Mouse (Mus musculus): ENCODE measurements at regions not wholly inside any gene's neighbourhood (a gene's known extent, or its start where the extent isn't known, plus 50 kb on each side); places are given as distances from the start of the nearest gene placed in this dataset.

GRCm38 (mm10) chr4:33552856-33553255, 242.7 kb downstream of the Rngtt start:
- no peak for DNase-seq (ENCODE audit: low read depth)

GRCm38 (mm10) chr4:33554606-33555005, 244.5 kb downstream of the Rngtt start:
- no peak for DNase-seq (ENCODE audit: low read depth)

- no peak for DNase-seq (ENCODE audit: low read depth)
Measured at GRCm38 (mm10) chr4:33555231-33555933, 245.3 kb downstream of the Rngtt start.

- DNase-seq (ENCODE audit: low read depth), result no peak
Measured at GRCm38 (mm10) chr4:33555966-33556365, 245.9 kb downstream of the Rngtt start.

GRCm38 (mm10) chr4:33556661-33557540, 246.8 kb downstream of the Rngtt start:
- DNase-seq (ENCODE audit: low read depth), result peak; percentile 46

GRCm38 (mm10) chr4:33570274-33570673, 260.2 kb downstream of the Rngtt start:
- no peak for DNase-seq (ENCODE audit: low read depth)

- DNase-seq (ENCODE audit: low read depth), result no peak
Measured at GRCm38 (mm10) chr4:33571351-33571750, 261.2 kb downstream of the Rngtt start.

GRCm38 (mm10) chr4:33577631-33578030, 267.5 kb downstream of the Rngtt start:
- DNase-seq (ENCODE audit: low read depth), result no peak

- no peak for DNase-seq (ENCODE audit: low read depth)
Measured at GRCm38 (mm10) chr4:33580491-33580890, 270.4 kb downstream of the Rngtt start.

GRCm38 (mm10) chr4:33581180-33581591, 271.1 kb downstream of the Rngtt start:
- DNase-seq (ENCODE audit: low read depth), result no peak

GRCm38 (mm10) chr4:33581766-33582525, 271.8 kb downstream of the Rngtt start:
- DNase-seq (ENCODE audit: low read depth), result no peak

- no peak for DNase-seq (ENCODE audit: low read depth)
Measured at GRCm38 (mm10) chr4:33582986-33583720, 273.0 kb downstream of the Rngtt start.

- no peak for DNase-seq (ENCODE audit: low read depth)
Measured at GRCm38 (mm10) chr4:33583979-33584907, 274.1 kb downstream of the Rngtt start.

- DNase-seq (ENCODE audit: low read depth), result no peak
Measured at GRCm38 (mm10) chr4:33585821-33586220, 275.7 kb downstream of the Rngtt start.

- no peak for DNase-seq (ENCODE audit: low read depth)
Measured at GRCm38 (mm10) chr4:33586290-33586614, 276.1 kb downstream of the Rngtt start.

GRCm38 (mm10) chr4:33586615-33587451, 276.7 kb downstream of the Rngtt start:
- peak; percentile 51 for DNase-seq (ENCODE audit: low read depth)

- DNase-seq (ENCODE audit: low read depth), result no peak
Measured at GRCm38 (mm10) chr4:33587666-33588065, 277.6 kb downstream of the Rngtt start.

GRCm38 (mm10) chr4:33588127-33588526, 278.0 kb downstream of the Rngtt start:
- DNase-seq (ENCODE audit: low read depth), result no peak

GRCm38 (mm10) chr4:33589207-33589606, 279.1 kb downstream of the Rngtt start:
- DNase-seq (ENCODE audit: low read depth), result no peak
